Mouse (Mus musculus): ENCODE results near the gene H6pd.

H6pd gene

DNA sequence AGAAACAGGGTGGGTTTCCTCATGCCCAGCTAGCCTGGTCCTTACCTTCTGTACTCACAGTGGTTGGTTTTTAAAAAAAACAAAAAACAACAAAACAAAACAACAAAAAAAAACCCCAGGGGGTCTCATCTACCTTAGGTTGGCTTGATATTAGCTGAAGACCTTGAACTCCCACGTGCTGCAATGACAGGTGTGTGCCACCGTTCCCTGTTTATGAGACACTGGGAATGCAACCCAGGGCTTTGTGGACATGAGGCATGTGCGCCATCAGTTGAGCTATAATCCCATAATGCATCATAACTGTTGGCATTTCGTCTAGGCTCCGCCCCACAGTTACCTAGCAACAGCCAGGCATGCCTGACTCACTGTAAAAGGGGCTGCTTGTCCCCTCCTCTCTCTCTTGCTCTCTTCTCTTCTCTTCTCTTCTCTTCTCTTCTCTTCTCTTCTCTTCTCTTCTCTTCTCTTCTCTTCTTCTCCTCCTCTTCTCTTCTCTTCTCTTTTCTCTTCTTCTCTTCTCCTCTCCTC, 33.0 kb downstream of the H6pd start:
- DNase-seq (ENCODE audit: low spot score in 2 of 2), result no peak

DNA sequence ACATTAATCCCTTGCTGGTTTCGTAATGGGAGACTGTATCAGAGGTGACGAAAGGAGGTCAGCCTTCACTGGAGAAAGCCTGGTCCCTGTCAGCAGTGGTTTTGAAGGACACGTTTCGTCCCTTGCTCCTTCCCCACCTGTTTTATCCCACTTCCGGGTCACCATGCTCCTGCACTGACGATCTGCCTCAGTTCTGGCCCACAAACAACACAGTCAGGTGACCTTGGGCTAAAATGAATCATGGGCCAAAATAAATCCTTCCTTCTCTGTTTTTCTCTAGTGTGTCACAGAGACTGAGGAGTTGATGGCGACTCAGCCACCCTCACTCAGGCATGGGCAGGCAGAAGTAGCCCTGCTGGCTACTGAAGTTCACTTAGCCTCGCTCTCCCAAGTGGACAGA, 33.5 kb downstream of the H6pd start:
- DNase-seq (ENCODE audit: low spot score in 2 of 2), result no peak

DNA sequence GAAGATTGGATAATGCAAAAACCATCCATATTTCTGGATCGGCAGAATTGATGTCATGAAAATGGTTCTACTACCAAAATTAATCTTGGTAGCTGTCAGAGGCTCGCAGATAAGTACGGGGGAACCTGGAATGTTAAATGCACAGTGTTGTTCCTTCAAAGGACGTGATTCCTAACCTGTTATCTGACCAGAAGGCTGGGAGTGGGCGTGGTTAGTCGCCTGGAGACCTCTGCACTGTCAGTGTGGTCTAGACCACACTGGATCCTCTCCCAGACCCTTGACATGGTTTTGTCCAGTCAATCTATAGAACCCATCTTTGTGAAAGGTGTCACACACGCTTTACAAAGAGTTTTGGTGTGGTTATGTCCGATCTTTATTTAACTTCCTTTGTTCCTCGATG, 37.4 kb downstream of the H6pd start:
- DNase-seq (ENCODE audit: low spot score in 2 of 2), result no peak

DNA sequence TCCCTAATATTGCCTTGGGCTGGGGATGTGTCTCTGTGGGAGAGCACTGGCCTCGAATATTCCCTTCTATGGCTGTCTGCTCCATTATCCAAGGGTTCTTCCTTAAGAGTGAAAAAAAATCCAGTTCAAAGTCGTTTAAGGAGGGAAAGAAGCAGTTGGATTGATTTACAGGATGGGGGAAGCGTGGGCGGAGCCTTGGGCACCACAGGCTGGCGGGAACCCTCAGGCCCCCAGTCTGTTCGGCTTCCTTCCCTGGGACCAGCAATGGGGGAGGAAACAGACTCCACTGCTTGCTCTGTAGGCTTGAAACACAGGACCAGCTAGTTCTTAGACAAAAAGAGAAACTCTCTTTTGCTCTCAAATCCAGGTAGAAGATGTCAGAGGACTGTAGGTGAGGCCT, 40.3 kb downstream of the H6pd start:
- no peak for DNase-seq (ENCODE audit: low spot score in 2 of 2)

DNA sequence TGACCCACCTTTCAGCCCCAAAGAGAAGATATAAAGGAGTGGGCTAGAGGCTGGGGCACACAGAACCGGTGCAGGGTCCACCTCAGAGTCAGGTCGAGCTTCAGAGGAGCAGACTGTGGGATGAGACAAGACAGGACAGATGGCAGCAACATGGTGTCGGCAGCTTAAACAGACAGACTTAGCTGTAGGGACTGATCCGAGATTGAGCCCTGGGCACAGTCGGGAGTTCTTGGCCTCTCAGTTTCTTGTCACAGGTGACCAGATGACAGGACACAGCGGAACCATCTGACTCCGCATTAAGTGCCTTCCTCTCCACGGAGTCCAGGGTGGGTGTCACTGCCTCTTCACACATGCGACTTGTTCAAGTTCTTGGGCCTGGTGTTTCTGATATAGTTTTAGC, 41.9 kb downstream of the H6pd start:
- no peak for DNase-seq (ENCODE audit: low spot score in 2 of 2)

DNA sequence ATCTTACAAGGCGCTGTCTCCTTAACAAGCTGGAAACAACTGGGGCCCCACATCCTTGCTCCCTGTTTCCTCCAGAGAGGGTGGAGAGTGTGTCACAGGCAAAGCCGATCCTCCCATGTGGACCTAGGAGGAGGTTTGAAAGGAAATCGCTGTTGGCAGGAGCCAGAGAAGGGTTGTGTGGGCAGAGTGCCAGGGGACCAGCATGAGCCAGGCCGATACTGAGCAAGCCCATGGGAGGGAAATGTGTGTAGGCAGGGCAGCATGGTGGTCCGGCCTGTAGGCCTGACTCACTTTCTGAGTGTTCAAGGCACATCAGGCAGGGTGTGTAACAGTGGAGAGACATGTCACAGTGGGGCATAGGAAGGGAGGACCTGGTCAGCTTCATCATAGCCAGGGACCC, 42.6 kb downstream of the H6pd start:
- peak in 1 of 2 experiments; percentile 75 for DNase-seq (ENCODE audit: low spot score in 2 of 2)

DNA sequence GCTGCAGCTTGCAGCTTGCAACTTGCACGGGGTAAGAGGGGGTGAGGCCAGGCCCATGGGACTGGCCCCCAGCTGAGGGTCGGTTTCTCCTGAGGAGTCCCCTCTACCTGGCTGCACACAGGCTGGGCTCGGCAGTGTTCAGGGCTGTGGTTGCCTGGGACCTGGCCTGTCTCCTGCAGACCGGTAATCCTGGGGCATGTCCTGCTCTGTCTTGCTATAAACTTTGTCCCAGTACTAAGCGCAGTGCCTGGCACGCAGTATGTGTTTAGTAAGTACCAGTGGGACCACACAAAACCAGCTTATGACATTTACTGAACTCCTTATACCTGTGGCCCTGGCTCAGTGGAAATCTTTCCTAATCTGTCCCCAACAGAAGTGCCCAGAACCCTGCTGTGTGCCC, 43.2 kb downstream of the H6pd start:
- no peak for DNase-seq (ENCODE audit: low spot score in 2 of 2)

DNA sequence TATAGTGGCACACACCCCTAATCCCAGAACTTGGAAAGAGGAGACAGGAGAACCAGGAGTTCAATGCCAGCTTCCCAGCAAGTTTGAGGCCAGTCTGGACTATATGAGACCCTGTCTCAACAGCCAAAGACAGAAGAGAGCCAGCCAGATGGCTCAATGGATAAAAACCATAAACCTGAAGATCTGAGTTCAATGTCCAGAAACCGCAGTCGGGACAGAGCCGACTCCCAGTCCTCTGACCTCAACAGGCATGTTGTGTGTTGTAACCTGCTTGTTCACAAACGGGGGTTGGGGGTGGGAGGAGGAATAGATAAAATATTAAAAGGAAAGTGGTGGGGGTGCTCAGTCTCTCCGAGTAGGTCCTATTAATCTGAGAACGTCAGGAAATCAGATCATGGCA, 43.6 kb downstream of the H6pd start:
- no peak for DNase-seq (ENCODE audit: low spot score in 2 of 2)

DNA sequence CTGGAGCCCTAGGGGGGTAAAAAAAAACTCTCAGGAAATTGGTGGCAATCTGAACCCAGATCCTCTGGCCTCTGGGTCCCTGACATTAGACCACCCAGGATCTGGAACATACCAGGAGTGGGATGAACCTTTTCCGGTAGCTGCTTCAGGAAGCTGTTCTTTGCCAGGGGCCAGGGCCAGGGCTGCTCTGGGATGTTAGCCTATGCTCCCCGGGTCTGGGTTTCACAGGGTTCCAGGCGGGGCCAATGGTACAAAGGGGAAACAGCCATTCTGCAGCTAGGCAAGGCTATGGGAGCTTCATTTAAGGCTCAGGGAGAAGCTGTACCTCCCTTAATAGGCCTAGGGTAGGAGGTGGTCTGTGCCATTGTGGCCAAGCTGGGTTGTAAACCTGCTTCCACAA, 44.1 kb downstream of the H6pd start:
- DNase-seq (ENCODE audit: low spot score in 2 of 2), result no peak

DNA sequence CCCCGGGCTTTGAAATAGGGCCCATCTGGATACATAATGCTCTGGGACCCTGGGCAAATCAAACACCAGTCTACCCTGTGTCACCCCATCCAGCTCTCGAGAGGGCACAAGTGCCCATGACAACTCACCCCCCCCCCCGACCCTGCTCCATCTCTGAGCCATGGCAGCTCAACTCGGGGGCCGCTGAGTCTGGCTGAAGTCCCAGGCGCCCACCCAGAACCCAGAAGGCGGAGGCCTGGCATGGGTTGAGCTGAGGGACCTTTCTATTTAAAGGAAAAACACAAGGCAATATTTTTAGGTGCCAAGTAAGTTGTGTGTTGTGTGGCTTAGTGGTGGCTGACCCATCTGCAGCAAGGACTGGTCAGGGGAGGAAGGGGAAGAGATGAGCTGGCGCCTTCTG, 44.5 kb downstream of the H6pd start:
- no peak for DNase-seq (ENCODE audit: low spot score in 2 of 2)

DNA sequence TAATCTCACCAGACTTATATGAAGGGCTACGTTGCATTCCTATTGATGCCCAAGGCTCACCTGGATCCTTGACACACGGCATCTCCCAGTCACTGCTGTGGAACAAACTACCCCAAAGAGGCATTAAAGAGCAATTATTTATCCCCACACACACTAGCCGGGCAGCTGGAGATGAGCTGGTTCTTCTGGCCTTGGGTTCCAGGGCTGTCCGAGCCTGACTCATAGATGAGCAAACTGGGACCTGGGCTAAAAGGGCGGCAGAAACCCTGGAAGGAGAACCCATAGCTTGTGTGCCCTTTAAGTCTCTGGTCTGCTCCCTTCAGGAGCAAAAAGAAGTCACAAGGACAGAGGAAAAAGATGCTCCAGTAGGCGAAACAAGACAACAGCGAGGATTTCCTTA, 48.4 kb downstream of the H6pd start:
- no peak for DNase-seq (ENCODE audit: low spot score in 2 of 2)

DNA sequence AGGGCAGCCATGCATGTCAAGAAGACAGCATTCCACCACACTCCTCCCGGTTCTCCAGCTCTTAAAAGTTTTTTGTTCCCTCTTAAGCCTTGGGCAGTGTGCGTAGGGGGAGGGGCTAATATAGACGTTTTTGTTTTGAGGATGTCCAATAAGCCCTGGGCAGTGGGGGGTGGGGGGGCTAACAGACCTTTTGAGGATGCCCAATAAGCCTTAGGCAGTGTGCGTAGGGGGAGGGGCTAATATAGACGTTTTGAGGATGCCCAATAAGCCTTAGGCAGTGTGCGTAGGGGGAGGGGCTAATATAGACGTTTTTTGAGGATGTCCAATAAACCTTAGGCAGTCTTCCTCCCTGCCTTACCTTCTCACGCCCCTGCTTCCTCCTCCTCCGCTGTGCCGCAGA, 49.0 kb downstream of the H6pd start:
- DNase-seq (ENCODE audit: low spot score in 2 of 2), result no peak

DNA sequence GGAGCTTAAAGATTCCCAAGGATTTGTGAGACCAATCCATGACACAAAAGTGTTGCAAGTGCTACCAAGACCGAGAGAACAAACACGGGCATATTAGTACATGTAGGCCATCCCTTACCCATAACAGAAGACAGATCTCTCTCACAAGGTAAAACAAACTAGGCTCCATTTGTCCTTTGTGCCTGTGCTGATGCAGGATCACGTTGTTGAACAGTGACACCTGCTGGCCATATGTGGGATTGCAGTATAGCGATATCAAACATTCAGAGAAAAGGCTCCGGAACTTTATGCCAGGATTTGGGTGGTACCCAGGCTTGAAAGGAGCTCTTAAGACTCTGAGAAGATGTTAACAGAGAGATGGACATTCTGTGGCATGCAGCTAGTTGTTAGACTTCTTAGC, 50.3 kb downstream of the H6pd start:
- peak in 1 of 2 experiments; percentile 75 for DNase-seq (ENCODE audit: low spot score in 2 of 2)

DNA sequence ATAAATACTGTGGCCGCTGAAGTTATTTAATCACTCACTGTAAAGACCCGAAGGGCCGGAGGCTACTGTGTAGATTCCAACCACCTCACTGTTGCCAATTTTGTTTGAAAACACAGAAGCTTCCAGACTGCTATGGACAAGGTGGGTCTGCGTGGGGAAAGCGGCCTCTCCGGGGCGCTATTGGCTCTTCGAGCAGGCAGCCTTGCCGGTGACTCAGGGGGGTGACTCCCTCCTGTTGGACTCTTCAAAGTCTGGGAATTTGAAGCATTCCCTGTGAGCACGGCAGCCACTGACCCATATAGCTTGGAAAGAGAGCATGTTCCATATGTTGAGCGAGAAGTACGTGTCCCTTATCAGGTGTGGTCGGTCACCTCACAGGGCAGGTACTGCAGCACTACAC, 52.8 kb downstream of the H6pd start:
- DNase-seq (ENCODE audit: low spot score in 2 of 2), result no peak

DNA sequence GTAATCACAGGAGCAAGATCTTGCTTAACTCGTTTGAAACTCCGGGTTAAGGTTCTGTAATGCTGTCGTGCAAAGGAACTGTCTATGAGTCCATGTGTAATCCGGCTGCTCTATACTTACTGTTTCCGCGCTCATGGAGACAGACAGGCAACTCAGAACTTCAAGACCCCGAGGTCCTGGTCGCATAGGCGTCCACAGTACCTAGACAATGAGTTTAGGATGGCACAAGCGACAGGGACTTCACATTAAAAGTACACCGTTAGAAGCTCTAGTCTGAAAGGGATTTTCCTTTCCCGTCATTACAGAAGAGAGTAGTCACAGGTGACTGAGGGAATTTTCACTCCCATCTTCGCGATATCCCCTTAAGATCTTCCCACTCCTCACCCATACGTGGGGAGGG, 53.2 kb downstream of the H6pd start:
- DNase-seq (ENCODE audit: low spot score in 2 of 2), result no peak

DNA sequence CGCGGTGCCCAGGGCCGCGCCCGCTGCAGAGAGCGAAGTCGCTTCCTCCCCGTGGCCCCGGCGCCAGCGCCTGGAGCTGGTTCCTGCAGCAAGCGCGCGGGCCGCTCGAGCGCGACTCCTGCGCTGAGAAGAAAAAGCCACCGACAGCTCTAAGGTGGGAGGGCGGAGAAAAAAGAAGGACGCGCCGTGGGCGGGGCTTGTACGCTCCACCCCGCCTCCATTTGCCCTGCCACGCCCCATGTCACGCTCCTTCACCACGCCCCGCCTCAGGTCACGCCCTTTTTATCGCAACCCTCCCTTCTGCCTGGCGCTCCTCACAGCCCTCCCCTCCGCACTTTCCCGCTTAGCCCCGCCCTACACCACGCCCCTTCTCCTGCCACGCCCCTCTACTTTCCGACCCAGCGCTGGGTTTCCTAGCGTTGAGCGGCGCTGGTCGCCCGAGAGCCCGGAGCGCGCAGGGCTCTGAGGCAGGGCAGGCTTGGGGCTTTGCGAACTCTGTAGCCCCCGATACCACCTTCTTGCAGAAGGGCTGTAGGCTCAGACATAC, 53.9 kb downstream of the H6pd start, which contains the start of gene Spsb1:
Spsb1 (minus strand) TSS at position 151 of the 547 bp plus-strand sequence.
- DNase-seq (ENCODE audit: low spot score in 2 of 2), result peak; percentile 95 to 98

DNA sequence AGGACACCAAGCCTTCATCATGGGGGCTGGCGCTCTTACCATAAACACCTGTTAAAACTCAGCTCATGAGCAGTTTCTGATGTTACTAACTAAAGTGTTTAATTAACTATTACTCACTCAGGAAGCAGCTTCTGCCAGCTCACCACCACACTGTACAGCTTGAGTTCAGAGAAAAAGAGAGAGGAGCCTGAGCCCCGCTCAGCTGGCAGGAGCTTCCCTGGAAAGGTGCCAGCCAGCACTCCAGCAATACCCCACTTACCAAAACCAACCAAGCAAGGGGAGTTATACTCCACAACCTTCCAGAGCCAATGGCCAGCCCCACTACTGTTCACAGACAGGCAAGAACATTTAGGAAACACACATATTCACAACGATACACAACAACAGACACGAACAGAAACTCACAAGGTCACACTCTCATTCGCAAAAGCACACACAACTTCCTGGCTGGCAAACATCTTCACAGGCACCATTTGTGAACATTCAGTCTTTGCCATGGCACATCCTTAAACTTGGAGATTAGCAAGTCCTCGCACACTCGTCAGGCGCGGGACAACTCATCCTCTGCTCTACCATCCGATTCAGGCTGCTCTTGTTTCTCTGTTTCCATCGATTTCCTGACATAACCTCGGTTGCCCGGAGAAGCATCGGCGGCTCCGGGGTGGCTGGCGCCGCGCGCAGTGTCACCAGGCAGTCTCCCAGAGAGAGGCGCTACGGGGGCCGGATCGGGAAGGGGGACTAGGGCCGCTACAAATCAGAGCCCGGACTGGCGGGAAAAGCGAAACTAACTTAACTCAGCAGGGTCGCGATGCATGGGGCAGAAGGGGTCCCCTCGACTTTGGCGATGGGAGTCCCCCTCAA, 55.0 kb downstream of the H6pd start:
- peak; percentile 63 to 67 for DNase-seq (ENCODE audit: low spot score in 2 of 2)

DNA sequence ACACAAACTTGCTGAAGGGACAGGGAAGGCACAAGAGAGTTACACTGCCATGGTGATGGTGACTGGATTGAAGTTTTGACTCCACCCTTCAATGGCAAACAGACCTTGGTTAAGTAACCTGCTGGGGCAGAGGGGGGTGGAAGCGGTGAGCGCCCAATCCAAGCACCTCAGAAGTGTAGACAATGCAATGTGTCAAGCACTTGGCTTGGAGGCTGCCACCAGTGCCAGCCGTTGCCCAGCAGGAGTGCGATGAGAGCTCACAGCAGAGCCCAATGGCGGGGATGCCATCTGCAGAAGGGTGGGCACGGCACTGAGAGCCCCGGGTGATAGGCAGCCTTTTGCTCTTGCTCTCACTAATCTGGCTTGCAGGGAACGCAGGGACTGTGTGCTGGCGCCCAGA, 56.6 kb downstream of the H6pd start:
- no peak for DNase-seq (ENCODE audit: low spot score in 2 of 2)

DNA sequence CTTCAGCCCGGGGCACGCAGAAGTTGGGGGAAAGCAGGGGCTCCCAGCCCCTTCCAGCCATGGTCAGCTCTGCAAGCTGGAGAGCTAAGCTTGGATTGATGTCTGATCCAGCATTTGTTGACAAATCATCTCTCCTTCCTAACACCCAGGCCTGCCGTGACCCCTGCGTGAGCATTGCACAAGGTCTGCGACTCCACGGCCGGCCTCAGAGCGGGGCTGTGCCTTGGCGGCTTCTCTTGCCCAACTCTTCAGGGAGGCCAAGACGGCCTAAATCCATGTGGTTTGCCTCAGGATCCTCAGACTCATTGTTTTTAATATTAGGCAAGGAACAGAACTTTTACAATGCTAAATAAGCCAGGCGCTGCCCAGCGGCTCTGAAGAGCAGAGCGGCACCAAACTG, 57.6 kb downstream of the H6pd start:
- peak in 1 of 2 experiments; percentile 40 for DNase-seq (ENCODE audit: low spot score in 2 of 2)

DNA sequence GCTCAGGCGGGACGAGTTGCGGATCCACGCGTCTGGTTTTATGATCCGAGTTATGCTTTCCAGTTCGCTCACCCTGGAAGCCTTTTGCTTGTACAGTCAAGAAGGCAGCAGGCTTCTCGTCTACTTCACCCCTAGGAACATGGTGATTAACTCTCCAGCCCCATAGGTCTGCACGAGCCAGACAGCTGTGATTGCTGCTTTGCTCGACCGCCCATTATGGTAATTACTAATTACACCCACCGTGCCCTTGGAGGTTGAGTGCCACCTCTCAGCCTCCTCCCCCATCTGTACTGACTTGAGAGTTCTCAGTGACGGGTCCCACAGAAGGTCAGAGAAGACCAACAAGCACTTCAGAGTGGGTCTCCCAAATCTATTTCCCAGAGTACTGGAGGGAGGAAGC, 59.1 kb downstream of the H6pd start:
- DNase-seq (ENCODE audit: low spot score in 2 of 2), result no peak

DNA sequence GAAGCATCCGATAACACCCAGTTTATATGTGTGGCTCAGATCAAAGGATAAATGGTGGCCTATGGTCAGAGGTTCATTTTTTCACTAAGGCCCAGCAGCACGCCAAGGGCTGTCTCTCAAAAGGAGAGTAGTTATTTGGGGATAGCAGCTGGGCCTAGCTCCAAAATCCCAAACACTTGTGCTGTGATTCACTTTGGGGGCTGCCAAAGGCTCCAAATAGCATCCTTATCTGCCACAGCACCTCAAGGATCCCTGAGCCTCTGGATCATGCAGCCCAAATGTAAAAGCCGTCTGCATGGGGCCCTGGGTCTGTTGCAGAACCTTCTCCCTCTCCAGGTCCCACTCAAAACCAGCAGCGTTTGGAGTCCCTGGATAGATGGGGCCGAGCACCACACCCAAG, 60.7 kb downstream of the H6pd start:
- DNase-seq (ENCODE audit: low spot score in 2 of 2), result peak; percentile 62 to 71

DNA sequence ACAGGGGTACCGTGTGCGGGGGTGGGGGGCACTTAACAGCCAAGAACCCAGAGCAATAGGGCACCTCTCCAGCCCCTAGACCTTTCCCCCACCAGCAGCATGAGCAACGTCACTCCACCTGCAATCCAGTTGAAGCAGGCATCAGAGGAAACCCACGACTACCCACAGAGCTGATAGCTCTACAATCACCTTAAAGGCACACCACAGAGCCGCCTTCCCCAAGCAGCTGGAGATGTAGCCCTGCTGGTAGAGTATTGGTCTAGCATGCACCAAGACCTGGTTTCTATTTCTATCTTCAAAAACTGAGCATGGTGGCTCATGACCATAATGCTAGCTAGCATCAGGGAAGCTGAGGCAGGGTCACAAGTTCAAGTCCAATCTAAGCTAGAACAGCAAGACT, 61.4 kb downstream of the H6pd start:
- no peak for DNase-seq (ENCODE audit: low spot score in 2 of 2)

DNA sequence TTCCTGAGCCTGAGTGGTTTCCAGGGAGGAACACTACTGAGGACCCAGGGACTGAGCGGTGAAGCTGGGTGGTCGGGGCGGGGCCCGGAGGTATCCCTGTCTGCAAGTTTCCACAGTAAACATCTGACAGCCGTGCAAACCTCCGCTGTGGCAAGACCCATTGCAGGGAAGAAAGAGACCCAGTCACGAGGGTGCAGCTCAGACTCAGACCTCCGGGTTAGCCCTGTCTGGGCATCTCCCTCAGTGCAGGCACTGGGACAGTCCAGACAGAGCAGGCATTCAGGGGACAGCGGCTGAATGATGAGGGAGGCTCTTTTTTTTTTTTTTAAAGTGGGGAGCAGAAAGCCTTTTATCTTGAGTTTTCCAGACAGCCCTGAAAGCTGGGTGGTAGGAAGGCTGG, 63.6 kb downstream of the H6pd start:
- no peak for DNase-seq (ENCODE audit: low spot score in 2 of 2)
